Mouse (Mus musculus) heart, postnatal 4 days (tissue): ENCODE results near the gene Coro1c. TPM values are rescaled to one million over a fixed set of nuclear protein-coding genes. Genes with fewer than 3 reads are reported as not detected.
A peak's percentile ranks its signal among the peaks of the same experiment; 100 is the strongest.

Experiments
- DNase-seq: peaks from one replicate; pipeline ENCODE4 v3.0.0; 2021
- total RNA-seq, 2 experiments: library from RNA; stranded (reverse); gene quantifications; 2 replicates each; pipeline ENCODE4 v1.2.3; 2021

Coro1c gene
- 100 to 1,000 TPM in 1 of 2 experiments, 10 to 100 TPM in 1; 92.4 to 108 TPM for total RNA-seq

- DNase-seq = peak; percentile 100
Observed at GRCm38 (mm10) chr5:113908592-113909441, at the start of gene Coro1c. TSS of gene Coro1c (minus strand) at chr5:113908758.

GRCm38 (mm10) chr5:113956510-113956909, 48.0 kb upstream of the Coro1c start:
- DNase-seq = peak; percentile 96

GRCm38 (mm10) chr5:113955691-113956090, 47.1 kb upstream of the Coro1c start:
- DNase-seq = no peak

GRCm38 (mm10) chr5:113955281-113955680, 46.7 kb upstream of the Coro1c start:
- DNase-seq = no peak

- DNase-seq = peak; percentile 95
Observed at GRCm38 (mm10) chr5:113954421-113954820, 45.9 kb upstream of the Coro1c start.

GRCm38 (mm10) chr5:113952519-113952918, 44.0 kb upstream of the Coro1c start:
- no peak for DNase-seq

GRCm38 (mm10) chr5:113951693-113952071, 43.1 kb upstream of the Coro1c start:
- DNase-seq = no peak

- DNase-seq = no peak
Observed at GRCm38 (mm10) chr5:113950786-113951692, 42.5 kb upstream of the Coro1c start.

GRCm38 (mm10) chr5:113950133-113950532, 41.6 kb upstream of the Coro1c start:
- DNase-seq = no peak

GRCm38 (mm10) chr5:113947280-113947679, 38.7 kb upstream of the Coro1c start:
- no peak for DNase-seq

- no peak for DNase-seq
Observed at GRCm38 (mm10) chr5:113945126-113945525, 36.6 kb upstream of the Coro1c start.

GRCm38 (mm10) chr5:113943328-113943727, 34.8 kb upstream of the Coro1c start:
- DNase-seq = no peak

- peak; percentile 44 for DNase-seq
Observed at GRCm38 (mm10) chr5:113942580-113942979, 34.0 kb upstream of the Coro1c start.

- no peak for DNase-seq
Observed at GRCm38 (mm10) chr5:113939263-113939900, 30.8 kb upstream of the Coro1c start.

- no peak for DNase-seq
Observed at GRCm38 (mm10) chr5:113937650-113938049, 29.1 kb upstream of the Coro1c start.

GRCm38 (mm10) chr5:113933889-113934288, 25.3 kb upstream of the Coro1c start:
- no peak for DNase-seq

- DNase-seq = no peak
Observed at GRCm38 (mm10) chr5:113933480-113933879, 24.9 kb upstream of the Coro1c start.

- DNase-seq = no peak
Observed at GRCm38 (mm10) chr5:113932310-113932709, 23.8 kb upstream of the Coro1c start.

GRCm38 (mm10) chr5:113930648-113931609, 22.4 kb upstream of the Coro1c start:
- peak; percentile 79 for DNase-seq

- DNase-seq = peak; percentile 53
Observed at GRCm38 (mm10) chr5:113929950-113930647, 21.5 kb upstream of the Coro1c start.

- DNase-seq = peak; percentile 5
Observed at GRCm38 (mm10) chr5:113929526-113929925, 21.0 kb upstream of the Coro1c start.
